Mouse (Mus musculus) neural tube, embryonic 13.5 days (tissue): ENCODE results near the gene Impdh2. TPM values are rescaled to one million over a fixed set of nuclear protein-coding genes. Genes with fewer than 3 reads are reported as not detected.

ENCODE experiments used
- ATAC-seq: fragments of 200-750 bp; cut with Nextera tagmentation; 2 replicates; pipeline ENCODE4 v1.8.0; 2017; ENCODE audit warnings: low read depth, mild to moderate bottlenecking, moderate TSS enrichment, moderate library complexity
- H3K27ac ChIP-seq: fragments of 300-500 bp; sonication (generic); replicated peaks from 2 replicates; pipeline ENCODE4 v1.5.1; 2015; ENCODE audit warnings: moderate library complexity, mild to moderate bottlenecking, inconsistent platforms
- H3K27me3 ChIP-seq: fragments of 300-500 bp; sonication (generic); 2 replicates; pipeline ENCODE4 v1.6.1; 2015; ENCODE audit warnings: mild to moderate bottlenecking, inconsistent platforms
- H3K36me3 ChIP-seq: fragments of 300-500 bp; sonication (generic); 2 replicates; pipeline ENCODE4 v1.6.1; 2015; ENCODE audit warnings: mild to moderate bottlenecking, inconsistent platforms
- H3K4me1 ChIP-seq: fragments of 300-500 bp; sonication (generic); replicated peaks from 2 replicates; pipeline ENCODE4 v1.6.1; 2015; ENCODE audit warnings: inconsistent platforms
- H3K4me2 ChIP-seq: fragments of 300-500 bp; sonication (generic); 2 replicates; pipeline ENCODE4 v1.6.1; 2015; ENCODE audit warnings: inconsistent platforms, mild to moderate bottlenecking, moderate library complexity
- H3K4me3 ChIP-seq: fragments of 300-500 bp; sonication (generic); 2 replicates; pipeline ENCODE4 v1.5.1; 2015; ENCODE audit warnings: mild to moderate bottlenecking, inconsistent platforms
- H3K9ac ChIP-seq: fragments of 300-500 bp; sonication (generic); 2 replicates; pipeline ENCODE4 v1.6.1; 2015; ENCODE audit warnings: moderate library complexity, mild to moderate bottlenecking, inconsistent platforms
- H3K9me3 ChIP-seq: fragments of 300-500 bp; sonication (generic); 2 replicates; pipeline ENCODE4 v1.6.1; 2016; ENCODE audit warnings: inconsistent platforms
- WGBS: fragments of 180-500 bp; shearing (Covaris S2); methylation state at CpG from one replicate; pipeline ENCODE4 v1.1.7; 2015; 5-methylcytosine and 5-hydroxymethylcytosine counted together
- polyA plus RNA-seq: library from polyadenylated mRNA; unstranded; fragments of >200 nt; fragmentation: Nextera tagmentation; extraction: Ambion mirVana; gene quantifications from 2 replicates; pipeline ENCODE4 v1.2.1, GENCODE M21; 2015

The Impdh2 gene
- polyA plus RNA-seq = 109 and 112 TPM in 2 replicates

DNA sequence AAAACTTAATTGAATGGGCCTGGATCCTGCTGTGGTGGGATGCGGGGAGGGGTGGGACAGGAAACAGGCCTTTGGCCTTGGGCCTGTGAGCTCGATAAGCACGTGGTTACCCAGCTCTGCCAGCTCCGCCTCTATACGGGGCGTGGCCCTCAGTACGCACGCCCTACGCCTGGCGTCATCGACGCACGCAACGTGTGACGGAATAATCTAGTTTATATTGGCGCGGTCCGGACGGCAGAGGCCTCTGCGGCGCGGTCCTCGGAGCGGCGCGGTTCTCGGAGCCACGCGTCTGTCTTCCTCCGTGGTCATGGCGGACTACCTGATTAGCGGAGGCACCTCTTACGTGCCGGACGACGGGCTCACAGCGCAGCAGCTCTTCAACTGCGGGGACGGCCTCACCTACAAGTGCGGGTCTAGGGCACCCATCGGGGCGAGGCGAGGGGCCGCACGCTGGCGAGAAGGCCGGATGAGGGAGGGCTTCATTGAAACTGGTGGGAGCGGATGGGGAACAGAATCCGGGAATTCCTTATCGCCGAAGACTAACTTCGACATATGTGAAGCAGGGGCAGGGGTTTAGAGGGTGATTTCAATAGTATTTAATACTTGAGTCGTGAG, at the start of gene Impdh2:
Gene Impdh2, plus strand, starts transcription at position 60 of the 615 bp plus-strand sequence.
- under 1% methylated on average over 53 of the region's 53 CpGs for WGBS
- ATAC-seq = peak; percentile 99
- no peaks in the 10 kb centered on the region for H3K27me3 ChIP-seq
- peak within 1 kb of the TSS; percentile 57 for H3K4me3 ChIP-seq
- H3K36me3 ChIP-seq = peaks cover 79% of the 10 kb centered on the region
- H3K27ac ChIP-seq = peak within 1 kb of the TSS; percentile 75
- no peaks in the 10 kb centered on the region for H3K9me3 ChIP-seq
- H3K4me1 ChIP-seq = peaks cover 21% of the 10 kb centered on the region
- H3K9ac ChIP-seq = peak within 1 kb of the TSS; percentile 80
- peak within 1 kb of the TSS; percentile 84 for H3K4me2 ChIP-seq

DNA sequence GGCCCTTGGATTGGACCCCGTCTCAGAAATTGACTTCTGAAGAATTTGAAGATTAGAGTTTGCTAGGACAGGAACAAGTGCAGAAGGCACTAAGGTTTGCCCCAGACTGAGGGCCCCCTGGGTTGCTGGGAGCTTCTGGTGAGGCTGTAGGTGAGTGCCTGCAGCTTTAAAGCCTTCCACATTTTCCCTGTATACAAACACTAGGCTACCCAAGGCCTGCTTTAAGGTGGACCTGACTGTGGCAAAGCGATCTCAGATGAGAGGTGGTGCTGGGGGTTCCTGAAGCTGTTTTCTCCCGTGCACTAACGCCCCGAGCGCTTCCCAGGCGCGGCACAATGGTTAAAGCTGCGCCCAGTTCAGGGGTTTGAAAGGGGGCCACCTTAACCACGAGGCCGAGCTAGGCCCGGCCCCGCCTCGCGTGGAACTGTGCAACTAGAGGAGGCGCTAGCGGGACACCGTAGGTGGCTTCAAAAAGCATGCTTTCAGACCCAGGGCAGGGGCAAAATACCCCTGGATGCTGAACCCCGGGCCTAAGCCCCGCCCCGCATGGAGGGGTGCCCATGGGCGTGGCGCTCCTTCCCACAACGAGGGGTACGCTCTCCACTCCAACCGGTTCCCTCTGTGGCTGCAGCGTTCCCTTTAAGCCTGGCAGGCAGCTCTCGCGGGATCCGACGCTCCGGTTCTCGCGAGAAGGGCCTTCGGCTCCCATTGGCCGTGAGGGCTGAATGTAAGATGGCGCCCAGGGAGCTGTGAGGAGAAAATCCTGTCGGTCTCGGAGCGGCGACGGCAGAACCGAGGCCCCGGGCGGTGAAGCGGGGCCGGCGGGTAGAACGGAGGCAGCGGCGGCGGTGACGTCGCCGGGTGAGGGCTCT, 43.5 kb upstream of the Impdh2 start, which contains the start of gene Qrich1:
Gene Qrich1, plus strand, starts transcription at position 427 of the 872 bp plus-strand sequence.
- Histone ChIP-seq H3K27me3 (no peaks in the 10 kb centered on the region), H3K4me2 (peak within 1 kb of the TSS; percentile 64), H3K4me1 (peaks cover 33% of the 10 kb centered on the region), H3K36me3 (peaks cover 41% of the 10 kb centered on the region), H3K27ac (peak within 1 kb of the TSS; percentile 99), H3K4me3 (peak within 1 kb of the TSS; percentile 93), H3K9me3 (no peaks in the 10 kb centered on the region), H3K9ac (peak within 1 kb of the TSS; percentile 95)
- 1% methylated on average over 55 of the region's 55 CpGs for WGBS
- ATAC-seq = peak; percentile 97

DNA sequence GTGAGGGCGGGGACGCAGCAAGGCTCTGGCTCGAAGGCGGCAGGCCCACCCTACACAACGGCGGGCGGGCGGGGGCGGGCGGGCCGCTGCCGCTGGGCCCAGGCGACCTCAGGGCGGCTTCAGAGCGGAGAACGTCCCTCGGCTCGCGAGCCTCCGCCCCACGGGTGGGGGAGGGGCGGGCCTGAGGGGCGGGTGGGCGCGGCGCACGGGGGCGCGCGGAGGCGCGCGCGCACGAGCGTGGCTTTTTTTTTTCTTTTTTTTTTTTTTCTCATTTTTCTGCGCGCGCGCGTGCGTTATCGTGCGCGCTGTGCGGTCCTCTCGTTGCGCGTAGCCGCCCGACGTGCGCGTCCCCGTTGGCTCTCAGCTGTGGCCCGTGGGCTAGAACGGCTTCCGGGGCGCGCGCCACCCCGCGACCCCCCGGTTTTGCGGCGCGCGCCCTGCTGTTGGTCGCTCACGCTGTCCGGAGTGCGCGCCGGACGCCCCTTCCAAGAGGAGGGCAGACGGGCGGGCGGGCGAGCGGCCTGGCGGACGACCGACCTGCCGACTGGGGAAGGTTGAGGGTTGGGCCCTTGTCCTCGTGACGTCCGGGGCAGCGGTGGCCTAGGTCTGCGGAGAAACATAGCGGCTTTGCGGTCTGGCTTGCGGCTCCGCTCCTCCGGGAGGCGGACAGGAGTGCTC, 42.7 kb upstream of the Impdh2 start:
- peak; percentile 82 for ATAC-seq
- under 1% methylated on average over 75 of the region's 95 CpGs for WGBS

GRCm38 (mm10) chr9:108517931-108518332, 42.2 kb upstream of the Impdh2 start:
- WGBS = 0% methylated on average over 13 of the region's 13 CpGs
- Histone ChIP-seq H3K4me1 (peaks cover 39% of the 10 kb centered on the region), H3K27me3 (no peaks in the 10 kb centered on the region), H3K4me3 (peak overlapping the region; percentile 93), H3K27ac (peak overlapping the region; percentile 99), H3K36me3 (peaks cover 28% of the 10 kb centered on the region), H3K4me2 (peak overlapping the region; percentile 64), H3K9ac (peak overlapping the region; percentile 95), H3K9me3 (no peaks in the 10 kb centered on the region)
- ATAC-seq = peak; percentile 12

More for the DNA sequence above, 42.7 kb upstream of the Impdh2 start:
- no peaks in the 10 kb centered on the region for H3K9me3 ChIP-seq
- peak overlapping the region; percentile 64 for H3K4me2 ChIP-seq
- peaks cover 34% of the 10 kb centered on the region for H3K36me3 ChIP-seq
- H3K4me1 ChIP-seq = peaks cover 39% of the 10 kb centered on the region
- no peaks in the 10 kb centered on the region for H3K27me3 ChIP-seq
- H3K9ac ChIP-seq = peak overlapping the region; percentile 95
- peak overlapping the region; percentile 99 for H3K27ac ChIP-seq
- H3K4me3 ChIP-seq = peak overlapping the region; percentile 93

- 0 out of 2 replicates have a peak overlapping the region, but pooled peaks have one; percentile 13 for H3K27ac ChIP-seq
These were observed 38.5 kb upstream of the Impdh2 start for GRCm38 (mm10) chr9:108521604-108522003.

GRCm38 (mm10) chr9:108523341-108523740, 36.7 kb upstream of the Impdh2 start:
- Histone ChIP-seq H3K27me3 (no peaks in the 10 kb centered on the region), H3K27ac (no peak overlapping the region; the same call in 1 of the 2 replicates), H3K4me3 (no peak overlapping the region), H3K4me2 (no peak overlapping the region), H3K36me3 (peaks cover 4% of the 10 kb centered on the region; the same call in 1 of the 2 replicates), H3K4me1 (peaks cover 37% of the 10 kb centered on the region), H3K9me3 (no peaks in the 10 kb centered on the region), H3K9ac (no peak overlapping the region)
- 97% methylated on average over 4 of the region's 4 CpGs for WGBS
- no peak for ATAC-seq

More at GRCm38 (mm10) chr9:108521604-108522003, 38.5 kb upstream of the Impdh2 start:
- H3K4me3 ChIP-seq = no peak overlapping the region
- WGBS = 89% methylated on average over 2 of the region's 2 CpGs
- peaks cover 3% of the 10 kb centered on the region; the same call in 1 of the 2 replicates for H3K36me3 ChIP-seq
- H3K9me3 ChIP-seq = no peaks in the 10 kb centered on the region
- H3K4me2 ChIP-seq = no peak overlapping the region
- no peak overlapping the region for H3K9ac ChIP-seq
- H3K4me1 ChIP-seq = peaks cover 37% of the 10 kb centered on the region
- ATAC-seq = no peak
- no peaks in the 10 kb centered on the region for H3K27me3 ChIP-seq

- H3K36me3 ChIP-seq = peaks cover 24% of the 10 kb centered on the region
- H3K4me3 ChIP-seq = no peak overlapping the region
- no peaks in the 10 kb centered on the region for H3K9me3 ChIP-seq
- H3K9ac ChIP-seq = no peak overlapping the region
- peaks cover 19% of the 10 kb centered on the region for H3K4me1 ChIP-seq
- no peak for ATAC-seq
- H3K4me2 ChIP-seq = no peak overlapping the region
- no peak overlapping the region for H3K27ac ChIP-seq
- WGBS = 89% methylated on average over 3 of the region's 3 CpGs
- no peaks in the 10 kb centered on the region for H3K27me3 ChIP-seq
These were observed 34.7 kb upstream of the Impdh2 start for GRCm38 (mm10) chr9:108525400-108525799.

GRCm38 (mm10) chr9:108530954-108531353, 29.1 kb upstream of the Impdh2 start:
- H3K9me3 ChIP-seq = no peaks in the 10 kb centered on the region
- H3K27ac ChIP-seq = no peak overlapping the region
- ATAC-seq = no peak
- H3K27me3 ChIP-seq = no peaks in the 10 kb centered on the region
- no peak overlapping the region for H3K4me3 ChIP-seq
- H3K4me1 ChIP-seq = no peaks in the 10 kb centered on the region
- H3K36me3 ChIP-seq = peaks cover 75% of the 10 kb centered on the region
- H3K9ac ChIP-seq = no peak overlapping the region
- WGBS = 95% methylated on average over 1 of the region's 1 CpGs
- H3K4me2 ChIP-seq = no peak overlapping the region

DNA sequence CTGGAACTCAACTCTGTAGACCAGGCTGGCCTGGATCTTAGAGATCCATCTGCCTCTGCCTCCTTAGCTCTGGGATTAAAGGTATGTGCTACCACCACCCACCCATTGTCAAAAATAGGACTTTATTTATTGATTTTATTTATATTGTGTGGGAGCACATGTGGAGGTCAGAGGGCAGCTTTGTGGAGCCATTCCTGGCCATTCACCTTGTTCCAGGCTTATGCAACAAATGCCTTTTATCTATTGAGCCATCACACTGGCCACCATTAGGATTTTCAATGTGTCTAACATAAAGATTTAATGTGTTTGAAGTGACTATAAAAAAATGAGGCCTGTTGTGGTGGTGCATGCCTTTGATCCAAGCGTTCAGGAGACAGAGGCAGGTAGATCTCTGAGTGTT, 28.6 kb upstream of the Impdh2 start:
- Histone ChIP-seq H3K9ac (no peak overlapping the region), H3K4me2 (no peak overlapping the region), H3K4me3 (no peak overlapping the region), H3K36me3 (peaks cover 80% of the 10 kb centered on the region), H3K27me3 (no peaks in the 10 kb centered on the region), H3K9me3 (no peaks in the 10 kb centered on the region), H3K4me1 (no peaks in the 10 kb centered on the region), H3K27ac (no peak overlapping the region)
- no peak for ATAC-seq
- WGBS = 88% methylated on average over 1 of the region's 1 CpGs

DNA sequence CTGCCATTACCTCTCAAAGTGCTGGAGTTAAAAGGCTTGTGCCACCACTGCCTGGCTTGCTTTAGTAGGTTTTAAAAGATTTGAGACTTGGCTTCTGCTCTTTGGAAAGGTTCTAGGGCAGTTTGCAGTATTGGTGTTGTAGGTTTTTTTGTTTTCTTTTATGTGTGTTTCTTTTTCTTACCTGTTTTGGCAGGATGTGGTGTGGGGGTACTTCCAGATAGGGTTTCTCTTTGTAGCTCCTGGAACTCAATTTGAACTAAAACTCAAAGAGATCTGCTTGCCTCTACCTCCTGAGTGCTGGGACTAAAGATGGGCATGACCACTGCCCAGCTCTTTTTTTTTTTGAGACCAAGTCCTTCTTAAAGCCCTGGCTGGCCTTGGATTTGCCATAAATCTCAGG, 19.2 kb upstream of the Impdh2 start:
- H3K27ac ChIP-seq = no peak overlapping the region
- H3K4me2 ChIP-seq = no peak overlapping the region
- peaks cover 98% of the 10 kb centered on the region for H3K36me3 ChIP-seq
- no peak overlapping the region for H3K9ac ChIP-seq
- no peaks in the 10 kb centered on the region for H3K27me3 ChIP-seq
- no peak overlapping the region for H3K4me3 ChIP-seq
- no peaks in the 10 kb centered on the region for H3K4me1 ChIP-seq
- H3K9me3 ChIP-seq = no peaks in the 10 kb centered on the region
- ATAC-seq = no peak

GRCm38 (mm10) chr9:108545986-108546385, 14.1 kb upstream of the Impdh2 start:
- no peak overlapping the region for H3K4me3 ChIP-seq
- H3K9me3 ChIP-seq = no peaks in the 10 kb centered on the region
- ATAC-seq = no peak
- 91% methylated on average over 3 of the region's 3 CpGs for WGBS
- H3K27ac ChIP-seq = no peak overlapping the region
- no peak overlapping the region for H3K4me2 ChIP-seq
- H3K27me3 ChIP-seq = no peaks in the 10 kb centered on the region
- H3K4me1 ChIP-seq = no peaks in the 10 kb centered on the region
- H3K9ac ChIP-seq = no peak overlapping the region
- peaks cover 93% of the 10 kb centered on the region for H3K36me3 ChIP-seq

- Histone ChIP-seq H3K27me3 (no peaks in the 10 kb centered on the region), H3K9me3 (no peaks in the 10 kb centered on the region), H3K4me2 (no peak overlapping the region), H3K36me3 (peaks cover 87% of the 10 kb centered on the region), H3K27ac (no peak overlapping the region), H3K4me1 (no peaks in the 10 kb centered on the region), H3K9ac (no peak overlapping the region), H3K4me3 (no peak overlapping the region)
- WGBS = 91% methylated on average over 1 of the region's 1 CpGs
- no peak for ATAC-seq
These were observed 13.2 kb upstream of the Impdh2 start for GRCm38 (mm10) chr9:108546875-108547274.
